Mouse (Mus musculus) liver, embryonic 15.5 days (tissue): ENCODE results near the gene Mapt. TPM values are rescaled to one million over a fixed set of nuclear protein-coding genes. Genes with fewer than 3 reads are reported as not detected.

Source experiments
- microRNA-seq: library from miRNA; unstranded; fragments of <30 nt; microRNA quantifications from one replicate; pipeline ENCODE4, GENCODE M21; 2016
- polyA plus RNA-seq: library from polyadenylated mRNA; unstranded; fragments of >200 nt; fragmentation: Nextera tagmentation; extraction: Ambion mirVana; gene quantifications from 2 replicates; pipeline ENCODE4 v1.2.1, GENCODE M21; 2015

Gene Mapt
- polyA plus RNA-seq, 1 experiment from 2014 or later: 0.44 TPM

Small RNAs within 50 kb of the gene (microRNA-seq; reads per million reads assigned to microRNA genes)
- not detected for gene Gm47310

Other genes starting within 250 kb of the Mapt start
- gene Crhr1, start 98.5 kb upstream of the Mapt start, polyA plus RNA-seq: not detected in 2 replicates
- not detected in 2 replicates for gene Sppl2c, start 45.1 kb upstream of the Mapt start, polyA plus RNA-seq
- gene Kansl1, start 237.5 kb downstream of the Mapt start, polyA plus RNA-seq: 4.7 and 5.2 TPM in 2 replicates